Mouse (Mus musculus): Measurements from ENCODE around the gene C1qtnf9. TPM values are rescaled to one million over a fixed set of nuclear protein-coding genes. Genes with fewer than 3 reads are reported as not detected.

The C1qtnf9 gene
- 0.15 TPM in 1 of 2 replicates, not detected in the other for polyA plus RNA-seq (2014; fragmentation: Nextera tagmentation; extraction: Ambion mirVana)

DNA sequence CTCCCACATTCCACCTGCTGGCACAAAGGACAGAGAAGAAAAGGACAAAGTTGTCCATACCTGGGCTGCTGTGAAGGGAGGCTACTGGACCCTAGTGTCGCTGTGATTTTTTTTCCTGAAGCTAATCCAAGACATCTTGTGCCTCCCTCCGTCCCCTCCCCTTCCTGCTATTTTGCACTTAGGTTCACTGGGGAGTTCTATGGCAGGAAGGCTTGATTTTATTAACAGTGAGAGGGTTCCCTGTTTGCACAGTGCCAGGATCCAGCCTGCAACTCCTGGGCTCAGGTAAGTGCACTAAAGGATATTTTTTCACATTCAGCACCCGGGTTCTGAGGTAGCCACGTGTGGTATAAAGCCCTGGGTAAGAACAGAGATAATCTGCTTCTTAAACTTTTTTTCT, at the start of gene C1qtnf9:
C1qtnf9 (plus strand) TSS at position 251 of the 400 bp plus-strand sequence.
- H3K36me3 ChIP-seq (ENCODE audit: control insufficient read depth, insufficient read depth, low read length) = no peaks in the 10 kb centered on the region
- DNase-seq (ENCODE audit: low spot score) = no peak
- no peak within 1 kb of the TSS for H3K27ac ChIP-seq (replicated peaks; ENCODE audit: low read depth, low read length)
- H3K4me1 ChIP-seq (ENCODE audit: control insufficient read depth, insufficient read depth, low read length) = no peaks in the 10 kb centered on the region
- H3K9ac ChIP-seq (ENCODE audit: low read length) = no peak within 1 kb of the TSS
- no peaks in the 10 kb centered on the region for H3K9me3 ChIP-seq (ENCODE audit: control insufficient read depth, low read length)
- ATAC-seq (ENCODE audit: insufficient number of reproducible peaks, low FRiP score, low TSS enrichment, low read depth) = no peak
- 70% methylated on average over 4 of the region's 4 CpGs for WGBS
- no peak within 1 kb of the TSS for H3K4me2 ChIP-seq (ENCODE audit: low read depth, severe bottlenecking)
- no peaks in the 10 kb centered on the region for H3K27me3 ChIP-seq (ENCODE audit: control insufficient read depth, insufficient read depth, low read length)
- H3K4me3 ChIP-seq (ENCODE audit: low read depth, low read length) = no peak within 1 kb of the TSS

DNA sequence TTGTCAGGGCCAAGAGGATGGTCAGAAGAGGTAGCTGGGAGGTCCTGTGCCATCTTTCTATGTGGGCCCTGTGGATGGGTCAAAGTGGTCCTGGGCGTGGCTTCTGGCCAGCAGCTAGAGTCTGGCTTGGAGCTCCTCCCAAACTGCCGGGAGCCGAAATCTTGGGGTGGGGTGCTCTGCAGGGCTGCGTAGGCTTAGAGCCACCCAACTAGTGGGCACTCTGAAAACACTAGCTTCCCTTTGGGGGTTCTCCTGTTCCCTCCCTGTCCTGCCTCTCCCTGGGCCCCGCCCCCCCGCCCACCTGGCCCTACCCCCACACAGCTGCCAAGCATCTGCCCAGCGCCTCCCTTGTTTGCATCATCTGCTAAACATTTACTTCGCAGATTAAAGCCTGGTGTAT, 46.6 kb upstream of the C1qtnf9 start:
- DNase-seq (ENCODE audit: low spot score) = no peak
- Histone ChIP-seq H3K4me2 (ENCODE audit: low read depth, severe bottlenecking) (no peak overlapping the region), H3K4me3 (ENCODE audit: low read depth, low read length) (no peak overlapping the region), H3K9me3 (ENCODE audit: control insufficient read depth, low read length) (no peaks in the 10 kb centered on the region), H3K4me1 (ENCODE audit: control insufficient read depth, insufficient read depth, low read length) (0 out of 2 replicates have a peak, but pooled peaks cover 3% of the 10 kb centered on the region), H3K36me3 (ENCODE audit: control insufficient read depth, insufficient read depth, low read length) (no peaks in the 10 kb centered on the region), H3K27ac (replicated peaks; ENCODE audit: low read depth, low read length) (no peak overlapping the region), H3K9ac (ENCODE audit: low read length) (no peak overlapping the region), H3K27me3 (ENCODE audit: control insufficient read depth, insufficient read depth, low read length) (no peaks in the 10 kb centered on the region)
- ATAC-seq (ENCODE audit: insufficient number of reproducible peaks, low FRiP score, low TSS enrichment, low read depth) = no peak
- WGBS = 26% methylated on average over 8 of the region's 8 CpGs

DNA sequence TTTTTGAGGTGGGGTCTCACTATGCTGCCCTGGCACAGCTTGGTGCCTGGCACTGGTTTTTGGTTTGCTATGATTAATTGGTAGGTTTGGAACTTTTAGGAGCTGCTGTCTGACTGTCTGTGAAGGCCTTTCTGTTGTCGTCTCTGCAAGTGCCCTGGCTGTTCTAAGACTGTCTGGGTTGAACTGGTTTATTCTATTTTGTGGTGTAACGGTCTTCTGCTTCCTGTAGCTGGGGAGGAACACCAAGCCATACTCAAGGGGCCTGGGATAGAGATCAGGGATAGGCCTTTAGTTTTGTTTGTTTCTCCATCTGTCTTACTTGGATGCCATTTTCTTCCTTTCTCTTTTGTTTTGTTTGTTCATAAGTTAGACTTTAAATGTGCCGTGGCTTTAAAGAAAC, 46.0 kb upstream of the C1qtnf9 start:
- 0 out of 2 replicates have a peak, but pooled peaks cover 3% of the 10 kb centered on the region for H3K4me1 ChIP-seq (ENCODE audit: control insufficient read depth, insufficient read depth, low read length)
- no peak overlapping the region for H3K27ac ChIP-seq (replicated peaks; ENCODE audit: low read depth, low read length)
- H3K9me3 ChIP-seq (ENCODE audit: control insufficient read depth, low read length) = no peaks in the 10 kb centered on the region
- WGBS = 65% methylated on average over 3 of the region's 3 CpGs
- no peaks in the 10 kb centered on the region for H3K36me3 ChIP-seq (ENCODE audit: control insufficient read depth, insufficient read depth, low read length)
- no peak overlapping the region for H3K4me2 ChIP-seq (ENCODE audit: low read depth, severe bottlenecking)
- H3K9ac ChIP-seq (ENCODE audit: low read length) = no peak overlapping the region
- no peaks in the 10 kb centered on the region for H3K27me3 ChIP-seq (ENCODE audit: control insufficient read depth, insufficient read depth, low read length)
- ATAC-seq (ENCODE audit: insufficient number of reproducible peaks, low FRiP score, low TSS enrichment, low read depth) (no peak), DNase-seq (ENCODE audit: low spot score) (no peak)
- H3K4me3 ChIP-seq (ENCODE audit: low read depth, low read length) = no peak overlapping the region

DNA sequence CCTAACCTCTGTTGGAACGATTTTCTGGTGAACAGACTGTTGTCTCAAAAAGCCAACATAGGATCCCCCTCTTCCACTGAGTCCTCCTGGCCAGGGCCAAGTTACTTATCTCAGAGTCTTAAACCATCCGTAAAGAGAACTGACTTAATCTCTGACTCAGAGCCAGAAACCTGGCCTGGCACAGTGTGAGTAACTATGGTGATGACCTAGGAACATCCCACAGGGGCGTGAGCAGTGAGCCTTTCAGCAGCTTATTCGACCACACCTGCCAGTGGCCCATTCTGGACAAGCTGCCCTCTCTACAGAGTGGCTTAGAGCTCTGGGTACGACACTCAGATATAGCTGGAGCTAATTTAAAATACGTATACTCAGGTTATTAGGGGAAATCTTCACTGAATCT, 41.8 kb upstream of the C1qtnf9 start:
- WGBS = 64% methylated on average over 6 of the region's 6 CpGs
- Histone ChIP-seq H3K27ac (replicated peaks; ENCODE audit: low read depth, low read length) (no peak overlapping the region), H3K4me3 (ENCODE audit: low read depth, low read length) (no peak overlapping the region), H3K9ac (ENCODE audit: low read length) (no peak overlapping the region), H3K9me3 (ENCODE audit: control insufficient read depth, low read length) (no peaks in the 10 kb centered on the region), H3K4me1 (ENCODE audit: control insufficient read depth, insufficient read depth, low read length) (0 out of 2 replicates have a peak, but pooled peaks cover 3% of the 10 kb centered on the region), H3K4me2 (ENCODE audit: low read depth, severe bottlenecking) (no peak overlapping the region), H3K36me3 (ENCODE audit: control insufficient read depth, insufficient read depth, low read length) (no peaks in the 10 kb centered on the region), H3K27me3 (ENCODE audit: control insufficient read depth, insufficient read depth, low read length) (no peaks in the 10 kb centered on the region)
- ATAC-seq (ENCODE audit: insufficient number of reproducible peaks, low FRiP score, low TSS enrichment, low read depth) (no peak), DNase-seq (ENCODE audit: low spot score) (no peak)

DNA sequence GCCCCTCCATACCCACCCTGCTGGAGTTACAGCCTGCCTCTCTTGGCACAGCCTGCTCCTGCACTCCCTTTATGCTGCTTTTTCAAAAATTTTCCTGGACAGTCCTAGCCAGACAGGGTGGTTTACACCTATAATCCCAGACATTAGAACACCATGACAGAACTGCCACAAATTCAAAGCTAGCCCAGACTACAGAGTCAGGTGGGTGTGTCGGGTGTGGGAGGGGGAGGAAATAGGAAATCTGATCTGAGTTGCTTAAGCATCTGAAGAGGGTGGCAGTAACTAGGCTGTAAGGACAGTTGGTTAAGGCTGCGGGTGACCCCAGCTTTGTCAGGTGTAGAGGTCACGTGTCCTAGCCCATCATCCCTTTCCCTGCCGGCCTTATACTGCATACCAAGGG, 40.8 kb upstream of the C1qtnf9 start:
- Histone ChIP-seq H3K9me3 (ENCODE audit: control insufficient read depth, low read length) (no peaks in the 10 kb centered on the region), H3K9ac (ENCODE audit: low read length) (no peak overlapping the region), H3K4me3 (ENCODE audit: low read depth, low read length) (no peak overlapping the region), H3K4me2 (ENCODE audit: low read depth, severe bottlenecking) (no peak overlapping the region), H3K27ac (replicated peaks; ENCODE audit: low read depth, low read length) (no peak overlapping the region), H3K4me1 (ENCODE audit: control insufficient read depth, insufficient read depth, low read length) (no peaks in the 10 kb centered on the region), H3K27me3 (ENCODE audit: control insufficient read depth, insufficient read depth, low read length) (no peaks in the 10 kb centered on the region), H3K36me3 (ENCODE audit: control insufficient read depth, insufficient read depth, low read length) (no peaks in the 10 kb centered on the region)
- WGBS = 44% methylated on average over 4 of the region's 4 CpGs
- ATAC-seq (ENCODE audit: insufficient number of reproducible peaks, low FRiP score, low TSS enrichment, low read depth) = no peak
- no peak for DNase-seq (ENCODE audit: low spot score)

DNA sequence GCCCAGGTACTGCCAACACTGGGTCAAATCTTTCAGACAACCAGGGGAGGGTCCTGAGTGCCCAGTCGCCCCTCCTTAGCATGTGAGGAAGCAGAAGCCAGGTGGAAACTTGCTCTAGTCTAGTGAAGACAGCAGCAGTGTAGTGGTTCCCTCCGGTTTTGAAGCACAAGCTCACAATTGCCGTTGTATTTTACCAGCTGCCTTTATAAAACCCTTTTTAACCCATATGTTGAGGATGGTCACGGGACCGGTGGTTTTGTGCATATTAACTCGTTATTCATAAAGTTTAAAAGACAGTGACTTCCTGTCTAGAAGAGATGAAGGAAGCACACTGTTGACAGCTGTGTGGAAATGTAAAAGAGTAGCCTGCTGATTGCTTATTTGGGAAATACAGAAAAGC, 35.9 kb upstream of the C1qtnf9 start:
- no peak for DNase-seq (ENCODE audit: low spot score)
- WGBS = 58% methylated on average over 6 of the region's 6 CpGs
- no peak overlapping the region for H3K27ac ChIP-seq (replicated peaks; ENCODE audit: low read depth, low read length)
- H3K9ac ChIP-seq (ENCODE audit: low read length) = no peak overlapping the region
- H3K4me1 ChIP-seq (ENCODE audit: control insufficient read depth, insufficient read depth, low read length) = peaks cover 15% of the 10 kb centered on the region
- no peak for ATAC-seq (ENCODE audit: insufficient number of reproducible peaks, low FRiP score, low TSS enrichment, low read depth)
- H3K4me2 ChIP-seq (ENCODE audit: low read depth, severe bottlenecking) = no peak overlapping the region
- H3K36me3 ChIP-seq (ENCODE audit: control insufficient read depth, insufficient read depth, low read length) = no peaks in the 10 kb centered on the region
- H3K9me3 ChIP-seq (ENCODE audit: control insufficient read depth, low read length) = no peaks in the 10 kb centered on the region
- H3K4me3 ChIP-seq (ENCODE audit: low read depth, low read length) = no peak overlapping the region
- H3K27me3 ChIP-seq (ENCODE audit: control insufficient read depth, insufficient read depth, low read length) = no peaks in the 10 kb centered on the region

DNA sequence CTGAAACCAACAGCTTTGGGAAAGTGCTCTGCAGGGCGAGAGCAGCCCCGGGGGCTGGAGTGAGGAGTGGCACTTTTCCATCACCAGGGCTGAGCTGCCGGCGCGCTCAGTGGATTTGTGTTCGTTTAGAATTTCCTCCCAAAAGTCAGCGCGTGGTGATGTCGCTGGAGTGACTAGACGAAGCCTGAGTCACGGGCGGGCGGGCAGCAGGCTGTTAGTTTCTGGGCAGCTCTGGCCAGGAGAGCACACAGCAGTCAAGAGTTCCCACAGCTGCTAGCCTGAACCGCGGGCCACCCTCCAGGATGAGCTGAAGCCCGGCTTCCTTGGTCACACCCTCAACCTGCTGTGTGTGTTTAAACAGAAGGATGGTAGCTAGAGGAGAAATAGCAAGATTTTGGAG, 35.1 kb upstream of the C1qtnf9 start:
- Histone ChIP-seq H3K4me3 (ENCODE audit: low read depth, low read length) (no peak overlapping the region), H3K36me3 (ENCODE audit: control insufficient read depth, insufficient read depth, low read length) (no peaks in the 10 kb centered on the region), H3K9me3 (ENCODE audit: control insufficient read depth, low read length) (no peaks in the 10 kb centered on the region), H3K27ac (replicated peaks; ENCODE audit: low read depth, low read length) (no peak overlapping the region), H3K9ac (ENCODE audit: low read length) (peak overlapping the region; percentile 35; the same call in 1 of the 2 replicates), H3K27me3 (ENCODE audit: control insufficient read depth, insufficient read depth, low read length) (no peaks in the 10 kb centered on the region), H3K4me1 (ENCODE audit: control insufficient read depth, insufficient read depth, low read length) (peaks cover 18% of the 10 kb centered on the region), H3K4me2 (ENCODE audit: low read depth, severe bottlenecking) (peak overlapping the region; percentile 24; the same call in 1 of the 2 replicates)
- WGBS = 7% methylated on average over 16 of the region's 16 CpGs
- ATAC-seq (ENCODE audit: insufficient number of reproducible peaks, low FRiP score, low TSS enrichment, low read depth) (no peak), DNase-seq (ENCODE audit: low spot score) (peak; percentile 53)

DNA sequence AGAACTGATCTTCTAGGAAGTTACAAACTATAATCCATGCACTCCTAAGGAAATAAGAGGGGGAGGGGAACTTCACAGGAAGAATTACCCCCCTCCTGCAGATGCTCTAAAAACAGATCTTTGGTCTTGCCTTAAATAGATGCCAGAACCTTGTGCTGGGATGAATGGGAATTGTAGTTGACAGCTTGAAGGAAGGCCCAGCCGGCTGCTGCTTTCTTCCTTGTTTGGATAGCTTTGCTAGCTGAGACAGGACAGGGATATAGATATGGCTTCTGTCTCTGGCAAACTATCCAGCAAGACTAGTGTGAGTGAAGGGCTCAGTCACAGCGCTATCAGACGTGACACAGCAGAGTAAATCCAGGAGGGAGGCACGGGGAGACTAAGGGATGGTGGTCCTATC, 34.2 kb upstream of the C1qtnf9 start:
- no peak overlapping the region for H3K4me3 ChIP-seq (ENCODE audit: low read depth, low read length)
- no peak overlapping the region for H3K4me2 ChIP-seq (ENCODE audit: low read depth, severe bottlenecking)
- DNase-seq (ENCODE audit: low spot score) (no peak), ATAC-seq (ENCODE audit: insufficient number of reproducible peaks, low FRiP score, low TSS enrichment, low read depth) (no peak)
- H3K27me3 ChIP-seq (ENCODE audit: control insufficient read depth, insufficient read depth, low read length) = no peaks in the 10 kb centered on the region
- no peak overlapping the region for H3K27ac ChIP-seq (replicated peaks; ENCODE audit: low read depth, low read length)
- H3K9me3 ChIP-seq (ENCODE audit: control insufficient read depth, low read length) = no peaks in the 10 kb centered on the region
- 59% methylated on average over 4 of the region's 4 CpGs for WGBS
- no peak overlapping the region for H3K9ac ChIP-seq (ENCODE audit: low read length)
- peaks cover 23% of the 10 kb centered on the region for H3K4me1 ChIP-seq (ENCODE audit: control insufficient read depth, insufficient read depth, low read length)
- no peaks in the 10 kb centered on the region for H3K36me3 ChIP-seq (ENCODE audit: control insufficient read depth, insufficient read depth, low read length)

DNA sequence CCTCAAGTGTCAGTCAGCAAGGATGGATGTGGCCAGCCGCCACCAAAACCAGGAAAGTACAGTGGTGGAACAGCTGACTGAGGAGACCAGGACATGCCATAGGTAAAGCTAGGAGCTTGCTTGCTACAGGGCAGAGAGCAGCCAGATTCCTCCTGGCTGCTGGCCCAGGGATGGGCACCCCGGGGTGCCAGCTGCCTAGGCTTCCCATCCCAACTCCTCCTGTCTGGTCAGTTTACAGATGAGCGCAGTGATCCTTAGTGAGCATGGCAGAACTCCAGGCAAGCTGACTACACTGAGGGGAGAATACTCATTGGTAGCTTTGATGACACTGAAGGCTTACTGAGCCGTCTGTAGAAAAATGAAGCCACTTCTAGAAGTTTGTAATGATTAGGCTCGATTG, 32.7 kb upstream of the C1qtnf9 start:
- Histone ChIP-seq H3K9me3 (ENCODE audit: control insufficient read depth, low read length) (no peaks in the 10 kb centered on the region), H3K4me2 (ENCODE audit: low read depth, severe bottlenecking) (no peak overlapping the region), H3K36me3 (ENCODE audit: control insufficient read depth, insufficient read depth, low read length) (no peaks in the 10 kb centered on the region), H3K4me3 (ENCODE audit: low read depth, low read length) (no peak overlapping the region), H3K9ac (ENCODE audit: low read length) (no peak overlapping the region), H3K4me1 (ENCODE audit: control insufficient read depth, insufficient read depth, low read length) (peaks cover 29% of the 10 kb centered on the region), H3K27ac (replicated peaks; ENCODE audit: low read depth, low read length) (no peak overlapping the region), H3K27me3 (ENCODE audit: control insufficient read depth, insufficient read depth, low read length) (no peaks in the 10 kb centered on the region)
- DNase-seq (ENCODE audit: low spot score) (no peak), ATAC-seq (ENCODE audit: insufficient number of reproducible peaks, low FRiP score, low TSS enrichment, low read depth) (no peak)
- 69% methylated on average over 5 of the region's 5 CpGs for WGBS
